Mouse (Mus musculus): ENCODE results near the gene Cacna1d.

Gene Cacna1d

DNA sequence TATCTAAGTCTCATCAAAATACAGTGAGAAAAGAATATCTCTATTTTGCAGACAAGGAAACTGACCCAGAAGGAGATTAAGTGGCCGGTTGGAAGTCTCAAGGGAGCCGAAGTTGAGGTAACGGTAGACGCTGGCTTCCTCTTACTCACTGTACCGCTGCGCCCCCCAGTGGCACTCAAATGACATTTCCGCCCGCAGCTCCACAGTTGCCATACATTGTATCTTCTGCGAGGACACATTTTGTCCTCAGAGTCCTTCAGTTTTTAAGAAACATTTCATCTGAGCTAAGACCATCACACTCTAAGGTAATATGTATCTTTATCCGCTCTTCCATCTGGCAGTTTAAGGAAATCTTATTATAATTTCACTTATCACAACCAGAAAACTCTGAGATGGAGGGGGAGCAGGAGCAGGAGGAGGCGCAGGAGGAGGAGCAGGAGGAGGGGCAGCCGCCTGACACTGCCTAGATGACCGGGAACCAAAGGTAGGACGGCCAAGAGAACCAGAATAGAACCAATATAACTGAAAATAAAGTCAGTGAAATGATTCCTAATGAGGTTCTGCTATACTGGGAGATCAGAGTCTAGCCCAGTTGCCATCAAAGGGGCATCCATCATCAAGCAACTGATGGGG is 31.2 kb downstream of the Cacna1d start:
- peak; percentile 75 for DNase-seq (ENCODE audit: low read depth, low spot score)

DNA sequence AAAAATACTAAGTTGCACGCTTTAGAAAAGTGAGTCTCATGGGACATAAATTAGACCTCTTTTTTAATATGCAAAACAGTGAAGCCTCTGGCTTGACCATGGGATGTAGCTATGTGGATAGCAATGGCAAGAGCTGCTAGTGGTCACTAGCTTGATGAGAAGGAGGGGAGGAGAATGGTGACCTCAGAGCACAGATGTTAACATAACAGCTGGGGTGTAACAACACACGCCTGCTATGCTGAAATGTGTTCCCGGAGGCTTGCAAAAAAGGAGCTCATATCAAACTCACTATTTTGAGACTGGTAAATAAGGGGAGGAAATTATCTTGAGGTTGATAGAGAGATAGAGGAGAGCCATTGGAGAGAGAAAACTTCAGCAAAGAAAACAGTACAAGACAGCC is 32.4 kb downstream of the Cacna1d start:
- no peak for DNase-seq (ENCODE audit: low read depth, low spot score)

DNA sequence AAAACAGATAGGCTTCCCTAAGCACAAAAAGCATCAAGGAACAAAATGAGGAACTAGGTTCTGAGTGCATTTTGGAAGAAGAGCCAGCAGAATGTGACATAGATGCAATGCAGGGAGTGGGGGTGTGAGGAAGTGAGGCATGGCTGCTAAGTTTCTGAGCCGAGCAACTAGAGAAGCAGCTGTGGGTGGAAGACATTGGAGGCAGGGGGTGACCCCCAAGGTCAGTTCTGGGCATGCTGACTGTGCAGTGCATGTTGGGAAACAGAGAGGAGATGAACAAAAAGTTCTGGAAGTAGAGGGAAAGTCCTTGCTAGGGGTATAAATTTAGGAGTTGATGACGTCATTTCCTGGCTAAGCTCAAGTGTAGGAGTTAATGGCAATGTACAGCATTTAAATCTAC is 33.4 kb downstream of the Cacna1d start:
- DNase-seq (ENCODE audit: low read depth, low spot score): no peak

DNA sequence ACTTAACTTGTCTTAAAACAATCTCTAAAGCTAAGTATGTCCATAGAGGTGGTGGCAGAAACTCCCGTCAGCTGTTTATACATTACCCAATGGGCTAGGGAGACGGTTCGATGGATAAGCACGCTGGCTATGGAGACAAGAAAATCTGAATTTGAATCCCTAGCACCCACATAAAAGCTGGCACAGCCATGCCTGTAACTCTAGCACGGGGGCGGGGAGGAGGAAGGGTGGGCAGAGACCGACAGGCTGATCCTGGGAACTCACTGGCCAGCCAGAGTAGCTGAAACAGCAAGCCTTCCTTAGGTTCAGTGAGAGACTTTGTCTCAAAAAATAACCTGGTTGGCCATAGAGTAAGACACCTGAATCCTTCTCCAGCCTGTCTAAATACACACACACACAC is 33.8 kb downstream of the Cacna1d start:
- DNase-seq (ENCODE audit: low read depth, low spot score): no peak

GRCm38 (mm10) chr14:30455801-30456595 is 35.3 kb downstream of the Cacna1d start:
- DNase-seq (ENCODE audit: low read depth, low spot score): no peak

GRCm38 (mm10) chr14:30439915-30440314 is 51.3 kb downstream of the Cacna1d start:
- DNase-seq (ENCODE audit: low read depth, low spot score): no peak

- no peak for DNase-seq (ENCODE audit: low read depth, low spot score)
Measured at GRCm38 (mm10) chr14:30435316-30435715, 55.9 kb downstream of the Cacna1d start.

DNA sequence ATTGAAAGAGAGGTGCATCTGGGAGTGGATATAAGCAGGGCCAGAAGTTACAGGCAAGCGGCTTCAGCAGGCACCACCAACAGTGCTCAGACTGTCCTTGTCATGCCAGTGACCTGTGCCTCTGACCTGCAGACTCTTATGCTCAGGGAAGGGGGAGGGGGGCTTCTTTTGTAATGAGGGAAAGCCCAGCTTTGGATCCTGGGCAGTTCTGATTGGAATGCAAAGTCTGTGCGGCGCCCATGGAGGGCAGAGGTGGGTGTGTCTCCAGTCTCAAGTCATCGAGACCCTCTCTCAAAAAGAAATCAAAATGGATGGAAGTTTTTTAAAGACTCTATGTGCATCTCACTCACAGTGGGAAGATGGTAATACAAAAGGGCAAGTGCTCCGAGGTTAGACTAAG is 60.8 kb downstream of the Cacna1d start:
- peak; percentile 84 for DNase-seq (ENCODE audit: low read depth, low spot score)

GRCm38 (mm10) chr14:30430026-30430425 is 61.2 kb downstream of the Cacna1d start:
- DNase-seq (ENCODE audit: low read depth, low spot score): peak; percentile 60

DNA sequence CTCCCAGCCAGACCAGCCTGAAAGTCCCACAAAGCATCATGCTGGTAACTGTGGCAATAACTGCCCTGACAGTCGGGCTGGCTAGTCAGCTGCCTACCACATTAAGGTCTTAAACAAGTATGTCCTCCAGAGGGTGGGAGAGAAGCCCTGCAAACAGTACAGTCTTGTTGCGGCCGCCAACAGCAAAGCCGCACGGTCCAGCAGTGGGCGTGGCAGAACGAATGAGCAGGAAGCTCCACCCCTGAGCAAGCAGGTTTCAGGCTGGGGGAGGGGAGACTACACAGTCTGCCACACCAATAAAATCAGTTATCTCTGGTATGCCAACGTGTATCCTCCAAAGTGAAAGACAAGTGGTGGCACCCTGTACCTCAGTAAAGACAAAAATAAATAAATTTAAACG is 61.6 kb downstream of the Cacna1d start:
- DNase-seq (ENCODE audit: low read depth, low spot score): peak; percentile 68

GRCm38 (mm10) chr14:30428757-30429156 is 62.5 kb downstream of the Cacna1d start:
- no peak for DNase-seq (ENCODE audit: low read depth, low spot score)

DNA sequence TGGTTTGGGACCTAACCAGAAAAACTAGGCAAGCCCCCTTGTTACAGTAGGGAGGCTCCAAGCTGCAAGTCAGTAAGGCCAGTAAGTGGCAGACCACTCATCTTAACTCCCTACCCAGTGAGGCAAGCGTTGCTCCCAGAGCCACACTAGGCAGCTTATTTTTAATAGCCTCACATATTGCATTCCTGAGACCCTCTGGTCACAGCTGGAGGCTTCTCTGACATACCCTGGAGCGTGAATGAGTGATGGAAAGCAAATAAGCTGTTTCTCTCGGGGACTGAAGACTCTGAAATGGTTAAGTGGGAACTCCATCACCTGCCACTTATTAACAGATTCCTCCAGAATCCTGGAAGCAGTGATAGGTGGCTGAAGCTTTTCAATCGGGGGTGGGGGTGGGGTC is 65.4 kb downstream of the Cacna1d start:
- DNase-seq (ENCODE audit: low read depth, low spot score): no peak

GRCm38 (mm10) chr14:30425175-30425574 is 66.1 kb downstream of the Cacna1d start:
- DNase-seq (ENCODE audit: low read depth, low spot score): no peak

DNA sequence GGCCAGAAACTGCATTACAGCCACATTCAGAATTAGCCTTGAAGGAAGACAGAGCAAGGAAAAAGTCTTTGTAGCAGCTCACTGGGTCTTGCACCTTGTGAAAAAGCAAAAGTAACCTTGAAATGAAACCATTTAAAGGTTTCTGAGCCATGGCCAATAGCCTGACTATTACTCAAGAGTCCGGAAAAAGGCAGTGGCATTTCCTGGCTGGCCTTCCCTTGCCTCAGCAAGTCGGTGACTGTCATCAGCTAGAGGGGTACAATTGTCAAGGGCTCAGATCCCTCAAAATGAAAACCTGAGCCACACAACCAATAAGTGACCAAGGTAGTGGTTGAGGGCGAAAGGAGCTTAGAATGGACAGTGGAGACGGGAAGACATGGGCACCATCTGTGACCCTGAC is 66.6 kb downstream of the Cacna1d start:
- DNase-seq (ENCODE audit: low read depth, low spot score): no peak

DNA sequence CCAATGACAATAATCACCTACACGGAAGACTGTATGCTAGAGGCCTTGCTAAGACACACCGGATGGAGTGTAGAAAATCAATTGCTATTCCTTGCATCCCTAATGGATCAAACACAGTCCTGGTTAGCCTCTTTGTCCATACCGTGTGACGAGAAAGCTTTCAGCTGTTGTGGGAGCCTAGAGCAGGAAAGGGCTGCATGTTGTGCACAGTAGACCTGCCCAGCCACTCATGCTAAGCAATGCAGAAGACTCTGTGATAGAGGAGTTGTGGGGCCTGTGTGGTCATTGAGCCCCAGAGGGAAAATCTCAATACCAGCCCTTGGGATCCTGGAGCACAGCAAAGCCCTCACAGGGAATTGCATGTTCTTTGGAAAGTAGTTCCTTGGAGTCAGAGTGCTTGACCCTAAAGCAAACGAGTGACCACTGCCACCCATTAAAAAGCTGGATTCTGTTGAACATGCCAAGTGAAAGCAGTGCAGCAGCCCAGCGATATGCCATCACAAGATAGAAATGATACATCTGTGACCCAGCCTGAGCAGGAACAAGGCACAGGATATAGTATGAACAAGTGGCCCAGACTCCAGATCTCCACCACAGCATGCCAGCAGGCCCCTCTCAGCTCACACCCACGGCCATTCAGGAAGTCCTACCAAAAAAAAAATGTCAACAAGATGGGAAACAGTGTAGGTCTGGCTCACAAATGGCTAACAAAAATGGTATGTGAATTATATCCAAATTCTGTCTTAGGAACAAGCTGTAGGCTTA is 68.7 kb downstream of the Cacna1d start:
- DNase-seq (ENCODE audit: low read depth, low spot score): no peak

DNA sequence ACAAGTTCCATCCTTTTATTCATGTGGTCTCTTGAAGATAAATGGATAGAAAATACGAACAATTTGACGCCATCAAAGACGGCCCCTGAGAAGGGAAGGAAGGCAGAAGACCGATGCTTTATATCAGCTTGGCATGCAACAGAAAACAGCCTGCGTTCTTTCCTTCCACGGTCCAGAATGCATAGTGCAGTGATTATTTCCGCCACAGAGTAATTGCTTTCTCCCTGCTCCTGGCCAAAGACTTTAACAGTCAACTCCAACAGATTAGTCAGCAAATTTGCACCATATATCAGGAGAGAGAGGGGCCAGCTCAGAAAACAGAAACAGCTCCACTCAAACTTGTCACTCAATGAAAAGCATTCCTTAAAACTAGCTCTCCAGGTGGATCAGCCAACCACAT is 71.8 kb downstream of the Cacna1d start:
- DNase-seq (ENCODE audit: low read depth, low spot score): no peak

DNA sequence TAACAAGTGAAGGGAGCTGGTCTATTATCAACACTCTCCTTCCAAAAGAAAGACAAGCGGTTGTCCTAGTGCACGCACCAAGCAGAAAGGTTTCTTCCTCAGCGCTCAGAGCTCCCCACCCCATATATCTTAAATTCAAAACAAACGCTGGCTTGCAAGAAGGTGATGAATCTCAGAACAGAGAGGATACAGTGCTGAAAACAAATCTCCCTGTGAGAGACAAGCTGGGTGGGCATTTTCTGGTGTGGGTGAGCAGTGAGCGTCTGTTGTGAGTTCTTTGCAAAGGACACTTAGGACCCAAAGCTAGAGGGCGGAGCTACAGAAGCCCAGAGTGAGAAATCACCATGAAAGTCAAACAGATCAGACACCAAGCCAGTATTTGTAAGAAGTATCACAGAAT is 72.2 kb downstream of the Cacna1d start:
- DNase-seq (ENCODE audit: low read depth, low spot score): no peak

- DNase-seq (ENCODE audit: low read depth, low spot score): no peak
Measured at GRCm38 (mm10) chr14:30415830-30416229, 75.4 kb downstream of the Cacna1d start.

DNA sequence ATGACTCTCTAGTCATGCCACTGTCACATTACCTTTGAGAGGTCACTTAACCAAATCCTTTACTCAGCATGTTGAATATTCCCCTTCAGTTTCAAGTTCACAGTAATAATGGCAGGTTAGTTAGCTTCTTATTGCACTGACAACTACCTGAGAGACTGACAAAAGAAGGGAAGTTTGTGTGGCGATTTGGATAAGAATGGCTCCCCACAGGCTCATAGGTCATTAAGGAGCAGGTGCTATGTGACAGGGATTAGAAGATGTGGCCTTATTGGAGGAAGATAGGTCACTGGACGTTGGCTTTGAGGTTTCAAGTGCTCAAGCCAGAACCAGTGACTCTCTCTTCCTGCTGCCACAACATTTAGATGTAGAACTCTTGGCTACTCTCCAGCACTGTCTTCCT is 77.1 kb downstream of the Cacna1d start:
- peak; percentile 53 for DNase-seq (ENCODE audit: low read depth, low spot score)

GRCm38 (mm10) chr14:30409331-30409730 is 81.9 kb downstream of the Cacna1d start:
- DNase-seq (ENCODE audit: low read depth, low spot score): no peak

DNA sequence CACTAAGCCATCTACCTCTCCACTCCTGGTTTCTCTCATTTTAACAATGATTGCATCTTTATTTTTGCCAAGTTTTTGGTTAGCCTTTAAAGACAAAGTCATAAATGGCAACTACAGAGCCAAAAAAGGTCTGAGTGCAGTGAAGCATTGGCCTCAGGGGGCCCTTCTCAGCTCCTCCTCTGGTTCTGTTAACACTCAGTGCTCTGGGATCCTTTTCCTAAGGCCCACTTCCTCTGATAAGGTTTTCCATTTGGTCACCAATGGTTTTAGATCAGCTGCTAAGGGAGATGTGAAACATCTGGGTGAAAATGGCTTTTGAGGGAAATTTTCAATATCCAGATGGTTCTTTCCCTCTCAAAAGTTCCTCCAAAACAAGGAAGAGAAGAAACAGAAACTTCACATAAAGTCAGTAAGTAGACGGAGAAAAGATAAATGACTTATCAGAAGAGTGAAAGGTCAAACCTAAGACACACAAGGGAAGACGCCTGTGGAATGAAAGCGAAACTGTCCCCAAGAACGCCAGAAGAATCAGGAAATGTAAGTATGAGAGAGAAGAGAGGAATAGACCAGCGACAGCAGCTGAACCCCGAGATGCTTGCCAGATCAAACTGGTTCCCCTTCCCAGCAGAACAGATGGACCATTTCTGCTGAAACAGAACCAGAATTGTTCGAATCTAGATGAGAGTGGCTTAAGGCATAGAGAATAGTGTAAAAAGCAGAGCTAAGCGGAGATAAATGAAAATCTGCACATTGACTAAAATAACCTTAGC is 85.6 kb downstream of the Cacna1d start:
- DNase-seq (ENCODE audit: low read depth, low spot score): no peak

DNA sequence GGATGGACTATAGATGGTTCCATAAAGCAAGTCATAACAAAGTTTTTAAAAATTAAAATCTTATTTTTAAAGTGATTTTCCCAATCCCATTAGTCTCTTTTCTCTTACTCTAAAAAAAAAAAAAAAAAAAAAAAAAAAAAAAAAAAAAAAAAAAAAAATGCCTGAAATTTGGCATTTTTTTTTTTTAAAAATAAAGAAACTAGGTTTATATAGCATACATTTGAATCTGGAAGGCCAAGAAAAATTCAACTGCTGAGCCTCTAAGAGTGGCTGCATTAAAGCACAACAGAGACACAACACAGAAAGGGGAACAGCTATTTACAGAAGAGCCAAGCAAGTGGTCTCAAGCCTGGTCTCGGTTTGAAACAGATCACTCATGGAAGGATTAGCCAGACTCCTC is 112.9 kb downstream of the Cacna1d start:
- DNase-seq (ENCODE audit: low read depth, low spot score): no peak
